Mouse (Mus musculus) liver, embryonic 14.5 days (tissue): Measurements from ENCODE around the gene Heyl.

Experiments
- CTCF ChIP-seq: IDR thresholded peaks from 2 replicates; pipeline ENCODE4 v1.5.1; 2016; ENCODE audit warnings: antibody characterized with exemption, low read depth, control low read depth
- EP300 ChIP-seq: IDR thresholded peaks from 2 replicates; pipeline ENCODE4 v1.6.1; 2016; ENCODE audit warnings: antibody characterized with exemption, low read depth

DNA sequence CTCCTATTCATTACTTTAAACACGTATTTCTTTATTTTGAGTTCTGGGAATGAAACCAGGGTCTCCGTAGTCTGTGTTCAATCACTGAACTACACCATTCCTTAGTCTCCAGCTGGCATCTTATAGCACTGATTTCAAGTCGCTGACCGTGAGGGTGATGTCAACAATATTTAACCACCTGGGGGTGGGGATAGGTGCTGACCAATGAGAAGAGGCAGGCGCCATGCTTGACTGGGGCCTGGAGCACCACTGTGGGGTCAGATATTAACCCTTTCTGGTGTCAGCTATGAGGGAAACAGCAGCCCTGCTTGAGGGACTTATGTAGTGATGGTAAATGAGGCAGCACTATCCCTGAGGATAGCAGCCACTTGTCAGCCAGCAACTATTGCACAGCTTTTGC is 21.9 kb upstream of the Heyl start:
- no peak for TF ChIP-seq CTCF
- no peak for TF ChIP-seq EP300
